Mouse (Mus musculus): ENCODE results near the gene Atp8a2. TPM values are rescaled to one million over a fixed set of nuclear protein-coding genes. Genes with fewer than 3 reads are reported as not detected.
A peak's percentile ranks its signal among the peaks of the same experiment; 100 is the strongest.
"Not testable (repeated sequence)": the region's sequence is repeated elsewhere in the genome, so short reads cannot be mapped to it uniquely, and the experiment has no call there.

Gene Atp8a2
- polyA plus RNA-seq, 1 experiment = 16.1 TPM

GRCm38 (mm10) chr14:59729298-59730042, 467.5 kb downstream of the Atp8a2 start:
- DNase-seq (ENCODE audit: extremely low spot score in 1 of 2, low spot score in 1 of 2) = no peak

- no peak for DNase-seq (ENCODE audit: extremely low spot score in 1 of 2, low spot score in 1 of 2)
Observed at GRCm38 (mm10) chr14:59727016-59727415, 470.0 kb downstream of the Atp8a2 start.

GRCm38 (mm10) chr14:59723163-59723562, 473.8 kb downstream of the Atp8a2 start:
- DNase-seq (ENCODE audit: extremely low spot score in 1 of 2, low spot score in 1 of 2) = no peak

GRCm38 (mm10) chr14:59721957-59722356, 475.0 kb downstream of the Atp8a2 start:
- no peak for DNase-seq (ENCODE audit: extremely low spot score in 1 of 2, low spot score in 1 of 2)

- no peak for DNase-seq (ENCODE audit: extremely low spot score in 1 of 2, low spot score in 1 of 2)
Observed at GRCm38 (mm10) chr14:59721356-59721755, 475.6 kb downstream of the Atp8a2 start.

GRCm38 (mm10) chr14:59720386-59720785, 476.6 kb downstream of the Atp8a2 start:
- DNase-seq (ENCODE audit: extremely low spot score in 1 of 2, low spot score in 1 of 2) = peak in 1 of 2 experiments; percentile 47

- DNase-seq (ENCODE audit: extremely low spot score in 1 of 2, low spot score in 1 of 2) = not testable (repeated sequence)
Observed at GRCm38 (mm10) chr14:59716443-59717085, 480.4 kb downstream of the Atp8a2 start.

GRCm38 (mm10) chr14:59715695-59716442, 481.1 kb downstream of the Atp8a2 start:
- peak in 1 of 2 experiments; percentile 75 for DNase-seq (ENCODE audit: extremely low spot score in 1 of 2, low spot score in 1 of 2)

GRCm38 (mm10) chr14:59709505-59710335, 487.3 kb downstream of the Atp8a2 start:
- DNase-seq (ENCODE audit: extremely low spot score in 1 of 2, low spot score in 1 of 2) = no peak

GRCm38 (mm10) chr14:59708009-59708408, 489.0 kb downstream of the Atp8a2 start:
- no peak for DNase-seq (ENCODE audit: extremely low spot score in 1 of 2, low spot score in 1 of 2)

GRCm38 (mm10) chr14:59705326-59706058, 491.5 kb downstream of the Atp8a2 start:
- no peak for DNase-seq (ENCODE audit: extremely low spot score in 1 of 2, low spot score in 1 of 2)

- no peak for DNase-seq (ENCODE audit: extremely low spot score in 1 of 2, low spot score in 1 of 2)
Observed at GRCm38 (mm10) chr14:59701492-59701891, 495.5 kb downstream of the Atp8a2 start.

GRCm38 (mm10) chr14:59695160-59695559, 501.8 kb downstream of the Atp8a2 start:
- DNase-seq (ENCODE audit: extremely low spot score in 1 of 2, low spot score in 1 of 2) = no peak

GRCm38 (mm10) chr14:59692164-59692563, 504.8 kb downstream of the Atp8a2 start:
- DNase-seq (ENCODE audit: extremely low spot score in 1 of 2, low spot score in 1 of 2) = no peak

GRCm38 (mm10) chr14:59691402-59691801, 505.6 kb downstream of the Atp8a2 start:
- DNase-seq (ENCODE audit: extremely low spot score in 1 of 2, low spot score in 1 of 2) = no peak

- no peak for DNase-seq (ENCODE audit: extremely low spot score in 1 of 2, low spot score in 1 of 2)
Observed at GRCm38 (mm10) chr14:59690954-59691353, 506.0 kb downstream of the Atp8a2 start.

GRCm38 (mm10) chr14:59689596-59689995, 507.4 kb downstream of the Atp8a2 start:
- no peak for DNase-seq (ENCODE audit: extremely low spot score in 1 of 2, low spot score in 1 of 2)

- no peak for DNase-seq (ENCODE audit: extremely low spot score in 1 of 2, low spot score in 1 of 2)
Observed at GRCm38 (mm10) chr14:59686229-59686628, 510.8 kb downstream of the Atp8a2 start.

- DNase-seq (ENCODE audit: extremely low spot score in 1 of 2, low spot score in 1 of 2) = no peak
Observed at GRCm38 (mm10) chr14:59685343-59685742, 511.6 kb downstream of the Atp8a2 start.

GRCm38 (mm10) chr14:59681906-59682305, 515.1 kb downstream of the Atp8a2 start:
- DNase-seq (ENCODE audit: extremely low spot score in 1 of 2, low spot score in 1 of 2) = no peak
